Mouse (Mus musculus) bone marrow macrophage, adult 2 months (primary cell): ENCODE results near the gene Klhl8. TPM values are rescaled to one million over a fixed set of nuclear protein-coding genes. Genes with fewer than 3 reads are reported as not detected.

ENCODE experiments used
- H3K27ac ChIP-seq: 2 replicates; pipeline ENCODE4 v1.5.1; 2012; ENCODE audit warnings: low read depth, low read length; ENCODE audit not compliant: insufficient read depth
- H3K4me1 ChIP-seq: 2 replicates; pipeline ENCODE4 v1.6.1; 2012; ENCODE audit warnings: low read length; ENCODE audit not compliant: control insufficient read depth, insufficient read depth
- H3K4me3 ChIP-seq: 2 replicates; pipeline ENCODE4 v1.5.1; 2012; ENCODE audit warnings: mild to moderate bottlenecking, low read length, moderate library complexity; ENCODE audit not compliant: insufficient read depth
- CTCF ChIP-seq: IDR thresholded peaks from 2 replicates; pipeline ENCODE4 v1.5.1; 2012; ENCODE audit warnings: low read depth, mild to moderate bottlenecking, low read length, moderate library complexity
- POLR2A ChIP-seq: IDR thresholded peaks from 2 replicates; pipeline ENCODE4 v1.6.1; 2012; ENCODE audit warnings: mild to moderate bottlenecking, low read depth, low read length, borderline replicate concordance
- polyA plus RNA-seq: library from polyadenylated mRNA; stranded (reverse); fragments of >200 nt; gene quantifications from 2 replicates; pipeline ENCODE4 v1.2.4, GENCODE M21; 2012; ENCODE audit not compliant: missing spikeins, insufficient read depth, insufficient read length

The Klhl8 gene
- polyA plus RNA-seq, 1 experiment, result 2.8 TPM

DNA sequence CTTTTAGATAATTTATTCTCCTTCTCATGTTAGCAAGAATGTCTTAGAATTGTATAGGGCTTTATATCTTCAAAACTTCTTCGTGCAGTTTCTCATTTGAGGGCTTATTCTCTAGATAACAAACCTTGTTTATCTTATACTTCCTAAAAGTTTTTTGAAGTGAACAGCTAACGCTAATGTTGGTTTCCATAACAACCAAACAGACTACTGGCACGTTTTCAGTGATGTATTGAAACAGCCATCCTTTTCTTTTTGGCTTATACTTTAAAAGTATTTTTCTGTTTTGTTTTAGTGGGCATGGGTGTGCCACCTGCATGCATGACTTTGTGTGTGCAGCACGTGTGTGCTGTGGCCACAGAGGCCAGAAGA, 95.8 kb downstream of the Klhl8 start:
- Histone ChIP-seq H3K4me3 (no peak overlapping the region), H3K27ac (no peak overlapping the region), H3K4me1 (peaks cover 18% of the 10 kb centered on the region)
- TF ChIP-seq CTCF (no peak), POLR2A (no peak)

DNA sequence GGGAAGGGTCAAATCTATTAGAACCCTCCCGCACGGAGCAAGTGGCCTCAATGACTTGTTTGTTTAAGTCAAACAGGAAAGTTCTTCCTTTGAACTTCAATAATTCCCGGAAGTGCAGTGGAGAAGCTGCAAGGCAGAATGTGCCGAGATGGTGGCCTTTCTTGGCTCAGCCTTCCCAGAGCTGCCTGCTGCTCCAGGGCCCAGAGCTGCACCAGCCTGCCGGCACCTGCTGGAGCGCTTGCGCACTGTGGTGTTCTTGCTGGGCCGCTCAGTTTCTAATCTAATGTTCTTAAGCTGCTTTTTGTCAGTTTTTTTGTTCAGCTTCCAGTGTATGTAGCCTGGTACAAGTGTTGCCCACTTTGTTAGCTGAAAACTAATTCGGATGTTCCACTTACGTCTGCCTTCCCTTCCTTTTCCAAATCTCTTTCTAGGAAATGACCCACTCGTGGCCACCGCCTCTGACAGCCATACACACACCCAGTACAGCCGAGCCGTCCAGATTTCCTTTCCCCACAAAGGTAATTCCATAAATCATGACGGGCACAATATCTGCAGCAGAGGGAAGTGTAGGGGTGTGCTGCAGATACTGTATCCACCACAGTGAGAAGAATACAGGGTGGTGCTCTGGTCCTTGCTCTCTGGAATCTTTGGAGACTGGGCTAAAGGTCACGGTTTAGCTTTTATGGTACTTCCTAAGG, 96.4 kb downstream of the Klhl8 start:
- H3K27ac ChIP-seq, result no peak overlapping the region
- no peak for TF ChIP-seq POLR2A
- no peak for TF ChIP-seq CTCF
- no peak overlapping the region for H3K4me3 ChIP-seq

DNA sequence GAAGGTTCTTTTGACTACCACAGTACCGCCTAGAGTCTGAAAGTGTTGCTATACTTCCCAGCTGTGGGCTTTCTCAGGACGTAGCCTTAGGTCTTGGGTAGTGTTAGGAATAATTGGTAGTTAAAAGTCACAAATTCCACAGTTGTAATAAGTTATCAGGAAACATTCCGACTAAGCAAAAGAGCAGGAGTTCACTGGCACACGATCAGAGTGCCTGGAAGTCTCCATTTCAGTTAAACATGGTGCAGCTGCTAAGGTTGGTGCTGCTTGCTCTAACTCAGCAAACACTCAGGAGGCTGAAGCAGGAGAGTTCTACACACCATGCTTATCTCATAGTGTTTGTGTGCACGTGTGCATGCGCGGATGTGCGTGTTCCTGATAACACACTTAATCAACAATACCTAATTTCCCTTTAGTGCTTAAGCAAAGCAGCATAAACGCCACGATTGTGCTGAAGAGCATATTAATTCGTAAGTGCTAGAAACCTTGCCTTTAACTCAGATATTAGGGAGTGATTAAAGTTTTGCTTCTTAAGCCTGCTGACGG, 97.0 kb downstream of the Klhl8 start:
- Histone ChIP-seq H3K27ac (no peak overlapping the region), H3K4me3 (no peak overlapping the region), H3K4me1 (peaks cover 20% of the 10 kb centered on the region)
- TF ChIP-seq CTCF (no peak), POLR2A (no peak)

More for the DNA sequence above, 96.4 kb downstream of the Klhl8 start:
- peaks cover 20% of the 10 kb centered on the region for H3K4me1 ChIP-seq

DNA sequence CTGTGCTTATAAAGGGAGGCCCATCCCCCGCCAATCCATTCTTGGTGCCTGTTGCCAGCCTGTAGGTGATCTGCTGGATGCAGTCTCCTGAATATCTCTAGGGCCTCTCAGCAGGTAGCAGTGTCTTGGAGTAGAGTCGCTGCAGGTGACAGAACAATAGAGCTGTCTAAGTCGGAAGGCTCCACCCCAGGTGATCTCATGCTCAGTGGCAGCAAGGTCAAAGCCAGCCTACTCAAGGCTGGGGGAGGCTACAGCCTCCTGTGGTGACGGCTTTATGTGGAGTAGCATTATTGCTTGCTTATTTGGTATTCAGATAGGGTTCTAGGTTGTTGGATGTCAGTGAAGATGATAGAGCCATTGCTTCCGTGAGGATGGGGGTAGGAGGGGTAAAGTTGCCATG, 97.8 kb downstream of the Klhl8 start:
- peaks cover 20% of the 10 kb centered on the region for H3K4me1 ChIP-seq
- H3K4me3 ChIP-seq, result no peak overlapping the region
- TF ChIP-seq POLR2A (no peak), CTCF (no peak)
- no peak overlapping the region for H3K27ac ChIP-seq

Other genes starting within 250 kb of the Klhl8 start
- 44.1 and 45.3 TPM in 2 replicates for gene Aff1, start 218.9 kb downstream of the Klhl8 start, polyA plus RNA-seq
- gene Hsd17b13, start 66.2 kb upstream of the Klhl8 start, polyA plus RNA-seq, result not detected in 2 replicates
- 204 and 205 TPM in 2 replicates for gene Hsd17b11, start 110.7 kb upstream of the Klhl8 start, polyA plus RNA-seq
- gene Nudt9, start 135.0 kb upstream of the Klhl8 start, polyA plus RNA-seq, result 60.6 and 68.3 TPM in 2 replicates
- not detected in 2 replicates for gene Gm17660, start 166.3 kb upstream of the Klhl8 start, polyA plus RNA-seq
- 0.27 TPM in 1 of 2 replicates, not detected in the other for gene Sparcl1, start 202.5 kb upstream of the Klhl8 start, polyA plus RNA-seq